ENCODE assay signal across 20 mouse cellular contexts in genomic region chr5:114933206-114933605, GRCm38 (mm10). TPM values are rescaled to one million over a fixed set of nuclear protein-coding genes. Genes with fewer than 3 reads are reported as not detected.
"Had no signal": no experiment of that assay in that cellular context is flagged by ENCODE, and none has a peak within 500 bp of the region (broad histone marks: within the 10 kb centered on the region; RNA-seq: fewer than 3 reads in every experiment).

No protein-coding gene starts in this region.

- H3K4me2 ChIP-seq: hindbrain, embryonic 15.5 days; limb, embryonic 13.5 days; lung, embryonic 14.5 days; midbrain, embryonic 13.5 days; stomach, embryonic 15.5 days had no signal

- H3K36me3 ChIP-seq: hindbrain, embryonic 15.5 days; limb, embryonic 10.5 days; limb, embryonic 13.5 days; midbrain, embryonic 13.5 days; stomach, embryonic 15.5 days had no signal

- H3K4me3 ChIP-seq: hindbrain, embryonic 15.5 days; layer of hippocampus, adult 2 months; limb, embryonic 10.5 days; limb, embryonic 13.5 days; midbrain, embryonic 13.5 days; stomach, embryonic 15.5 days had no signal

- H3K4me1 ChIP-seq: limb, embryonic 10.5 days; limb, embryonic 13.5 days; stomach, embryonic 15.5 days had no signal

- H3K27me3 ChIP-seq: hindbrain, embryonic 15.5 days; limb, embryonic 13.5 days; midbrain, embryonic 13.5 days; stomach, embryonic 15.5 days had no signal

- H3K27ac ChIP-seq: hindbrain, embryonic 15.5 days; layer of hippocampus, adult 2 months; limb, embryonic 10.5 days; limb, embryonic 13.5 days; liver, embryonic 14.5 days; macrophage; midbrain, embryonic 13.5 days; stomach, embryonic 15.5 days had no signal

- DNase-seq: layer of hippocampus, adult 9-11 months; liver; liver, postnatal 0 days; lung, embryonic 14.5 days; thymus, postnatal 25 days had no signal

- H3K9me3 ChIP-seq: hindbrain, embryonic 15.5 days; limb, embryonic 10.5 days; midbrain, embryonic 13.5 days; stomach, embryonic 15.5 days had no signal

- H3K9ac ChIP-seq: hindbrain, embryonic 15.5 days; limb, embryonic 13.5 days; liver, embryonic 14.5 days; liver, postnatal 0 days; lung, embryonic 14.5 days; midbrain, embryonic 13.5 days; stomach, embryonic 15.5 days had no signal

- ATAC-seq: liver, postnatal 0 days; lung, postnatal 0 days; midbrain, embryonic 13.5 days had no signal

RNA-seq across cellular contexts. Expression of gene Oasl1, which starts 10.2 kb away (rescaled TPM):
- total RNA-seq: layer of hippocampus, adult 2 months; layer of hippocampus, postnatal 25 days had no signal

RNA-seq across cellular contexts. Expression of gene Hnf1a, which starts 37.7 kb away (rescaled TPM):
- total RNA-seq: layer of hippocampus, adult 2 months; layer of hippocampus, postnatal 25 days; left cerebral cortex, adult 18-20 months; left cerebral cortex, postnatal 25 days; megakaryocyte, adult 5-6 weeks; midbrain, postnatal 0 days had no signal
- polyA plus RNA-seq: limb, embryonic 13.5 days; lung, embryonic 14.5 days; lung, postnatal 0 days; macrophage; midbrain, embryonic 13.5 days; neural tube, embryonic 11.5 days had no signal
